Mouse (Mus musculus) adrenal gland, adult (tissue): ENCODE measurements around the gene Cadm2.

Experiments used
- DNase-seq, 2 experiments: peaks; one replicate each; pipeline ENCODE4 v3.0.0; 2022 to 2023; ENCODE audit warnings: low spot score in 1 of 2; ENCODE audit not compliant: inconsistent age in 2 of 2

Gene Cadm2

GRCm38 (mm10) chr16:67515549-67515948 is 105.2 kb downstream of the Cadm2 start:
- DNase-seq: no peak

DNA sequence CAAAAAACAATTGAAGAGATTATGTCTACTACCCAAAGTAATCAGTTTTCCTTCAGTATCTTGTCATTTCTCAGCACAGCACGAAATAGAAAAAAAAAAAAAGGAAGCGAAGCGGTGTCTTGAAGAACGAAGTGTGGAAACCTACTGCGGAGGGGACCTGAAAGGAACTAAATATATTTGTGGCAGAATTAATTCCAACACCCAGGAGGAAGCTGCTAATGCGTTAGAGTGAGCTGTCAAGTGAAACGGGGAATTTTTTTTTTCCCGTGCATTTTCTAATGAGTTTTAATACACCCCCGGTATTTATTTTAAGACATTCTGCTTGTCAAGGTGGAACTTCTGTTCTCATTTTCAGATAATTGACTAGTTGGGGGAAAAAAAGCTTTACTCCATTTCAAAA is 111.6 kb downstream of the Cadm2 start:
- no peak for DNase-seq

- no peak for DNase-seq
These were observed 138.2 kb downstream of the Cadm2 start for GRCm38 (mm10) chr16:67482542-67482941.

DNA sequence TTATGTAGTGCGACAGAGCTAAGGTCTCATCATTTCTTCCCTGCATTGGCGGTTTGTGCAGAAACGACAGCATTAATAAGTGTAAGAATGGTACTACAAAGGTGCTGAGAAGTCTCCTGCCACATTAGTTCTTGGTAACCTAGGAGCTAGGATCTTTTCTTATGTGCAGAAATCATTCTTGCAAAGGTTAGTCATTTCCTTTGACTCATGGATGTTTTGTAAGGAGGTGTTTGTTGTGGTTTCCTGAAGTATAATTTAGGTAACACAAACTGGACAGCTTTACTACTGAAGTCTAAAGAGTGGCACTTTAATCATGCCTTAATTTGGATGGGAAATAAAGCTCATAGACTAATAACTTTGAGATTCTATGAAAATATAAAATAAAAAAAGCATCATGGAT is 153.7 kb downstream of the Cadm2 start:
- DNase-seq: no peak

- DNase-seq: no peak
These were observed 184.4 kb downstream of the Cadm2 start for GRCm38 (mm10) chr16:67436301-67436700.

DNA sequence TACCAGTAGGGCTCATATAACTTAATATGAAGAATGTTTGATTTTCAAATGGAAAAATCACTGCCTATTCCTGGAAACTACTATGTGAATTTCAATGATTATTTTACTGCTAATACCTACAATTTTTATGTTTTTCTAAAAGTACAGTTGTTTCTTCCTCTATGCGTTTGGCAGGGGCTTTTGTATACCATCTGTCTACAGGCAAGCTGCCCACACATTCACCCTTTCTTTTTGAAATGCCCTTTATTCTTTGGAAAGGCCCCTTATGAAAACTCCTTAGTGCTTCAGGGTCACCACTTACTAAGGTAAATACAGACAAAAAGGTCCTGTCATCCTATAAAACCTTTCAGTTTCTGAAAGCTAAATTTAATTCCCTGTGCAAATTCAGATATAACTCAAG is 195.3 kb downstream of the Cadm2 start:
- DNase-seq: no peak

- DNase-seq: no peak
These were observed 209.8 kb downstream of the Cadm2 start for GRCm38 (mm10) chr16:67410926-67411325.

DNA sequence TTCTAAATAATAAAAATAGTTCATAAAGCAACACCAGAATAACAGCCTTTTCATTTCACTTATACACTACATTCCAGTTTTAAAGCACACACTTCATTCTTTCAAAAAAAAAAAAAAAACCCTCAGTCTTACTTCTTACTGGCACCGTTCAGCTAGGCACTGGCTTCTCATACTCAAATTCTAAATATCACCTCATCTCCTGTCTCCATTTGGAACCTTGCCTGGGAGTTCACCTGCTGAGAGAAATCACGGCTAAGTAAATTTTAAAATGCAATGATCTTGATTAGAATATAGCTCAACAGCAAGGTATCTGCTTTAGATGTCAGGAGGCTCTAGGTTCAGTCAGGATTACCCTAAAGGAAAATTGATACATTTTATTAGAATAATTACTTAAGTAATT is 210.2 kb downstream of the Cadm2 start:
- DNase-seq: no peak

DNA sequence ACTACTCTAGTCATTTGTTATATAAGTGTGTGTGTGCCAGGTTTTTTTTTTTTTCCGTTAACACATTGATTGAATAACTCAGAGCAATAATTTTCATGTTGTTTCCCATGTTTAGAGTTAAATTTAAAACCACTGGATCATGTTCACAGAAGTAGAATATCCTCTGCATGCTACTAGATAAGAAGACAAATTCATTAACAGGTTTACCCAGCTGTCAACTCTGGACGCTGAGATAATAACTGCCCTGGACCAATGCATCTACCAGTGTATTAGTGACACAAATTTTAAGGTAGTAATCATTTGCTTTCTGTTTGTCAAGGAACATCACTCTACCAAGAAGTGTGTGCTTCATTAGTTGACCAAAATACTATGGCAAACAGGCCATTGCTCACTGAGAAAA is 253.0 kb downstream of the Cadm2 start:
- DNase-seq: no peak

- no peak for DNase-seq
These were observed 272.7 kb downstream of the Cadm2 start for GRCm38 (mm10) chr16:67348011-67348410.

DNA sequence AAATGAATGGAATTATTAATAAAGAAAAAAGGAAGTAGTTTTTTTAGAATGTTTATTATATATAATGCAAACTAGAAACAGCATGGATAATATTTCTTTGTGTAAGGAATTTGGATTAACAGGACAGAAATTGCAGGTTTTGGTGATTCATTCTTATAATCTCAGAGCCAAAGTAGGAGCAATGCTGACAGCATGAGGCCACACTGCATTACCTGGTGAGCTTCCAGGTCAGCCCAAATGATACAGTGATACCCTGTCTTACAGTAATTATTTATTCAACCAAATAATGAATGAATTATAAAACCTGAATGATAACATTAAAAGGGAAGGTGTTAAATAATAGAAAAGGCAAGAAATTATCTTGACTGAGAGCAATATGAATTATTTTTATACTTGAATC is 273.1 kb downstream of the Cadm2 start:
- DNase-seq: no peak

DNA sequence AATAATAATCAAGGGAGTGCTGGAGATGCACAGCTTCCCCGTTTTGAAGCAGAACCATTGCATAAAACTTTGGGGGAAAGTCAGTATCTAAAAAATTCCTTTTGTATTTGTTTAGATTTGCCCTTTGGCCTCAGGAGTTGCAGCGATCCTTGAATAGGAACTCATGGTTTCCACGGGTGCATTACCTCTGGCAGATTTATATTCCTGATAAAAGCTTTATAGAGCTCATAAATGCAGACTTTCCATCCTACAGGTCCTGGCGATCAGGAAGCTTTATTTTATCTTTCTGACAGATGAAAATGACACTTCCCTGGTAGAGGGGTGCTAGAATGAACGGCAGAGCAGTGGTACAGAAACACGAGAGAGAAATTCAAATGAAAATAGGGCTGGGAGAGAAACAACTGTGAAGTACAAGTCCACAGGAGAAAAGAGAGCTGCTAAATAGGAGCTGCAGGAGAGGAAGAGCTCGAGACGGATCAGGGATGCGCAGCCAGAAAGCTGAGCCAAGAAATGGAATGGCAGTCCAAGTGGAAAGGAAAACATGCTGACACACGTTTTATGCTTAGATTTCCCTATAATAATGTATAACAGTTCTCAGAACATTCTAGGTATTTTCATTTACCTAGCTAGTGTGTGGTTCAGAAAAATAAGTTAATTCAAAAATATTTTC is 274.0 kb downstream of the Cadm2 start:
- DNase-seq: no peak

DNA sequence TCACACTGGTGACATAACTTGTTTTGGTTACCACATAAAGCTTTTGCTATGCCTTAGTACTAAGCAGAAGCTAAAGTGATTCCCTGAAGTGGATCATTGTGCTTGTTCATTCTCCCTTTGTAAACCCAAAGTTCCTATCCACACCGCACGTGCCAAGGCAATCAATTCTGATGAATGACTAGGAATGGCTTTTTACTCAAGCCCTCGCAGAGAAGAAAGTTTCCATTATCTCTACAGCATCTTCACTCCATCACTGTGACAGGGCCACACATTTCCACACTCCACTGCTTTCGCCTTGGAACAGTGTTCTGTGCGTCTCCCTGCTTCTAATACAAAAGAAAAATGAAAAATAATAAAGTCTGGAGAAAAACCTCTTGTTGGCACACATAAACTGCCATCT is 276.5 kb downstream of the Cadm2 start:
- DNase-seq: no peak

DNA sequence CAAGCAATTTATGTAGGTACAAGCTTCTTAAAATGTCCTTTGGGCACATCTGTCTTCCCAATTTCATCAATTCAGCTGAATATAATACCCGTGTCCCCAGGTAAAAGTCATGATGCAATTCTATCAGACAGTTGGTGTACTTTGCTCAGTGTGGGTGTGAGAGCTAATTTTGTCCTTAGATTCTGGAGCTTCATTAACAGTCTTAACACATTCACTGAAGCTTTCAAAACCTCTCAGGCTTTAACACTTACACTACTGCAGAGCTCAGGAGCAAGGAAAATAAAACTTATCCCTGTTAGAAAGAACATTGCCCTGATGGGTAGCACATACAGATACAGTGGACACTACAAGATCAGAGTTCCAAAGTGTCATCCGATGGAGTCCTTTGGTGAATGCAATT is 309.7 kb downstream of the Cadm2 start:
- no peak for DNase-seq

DNA sequence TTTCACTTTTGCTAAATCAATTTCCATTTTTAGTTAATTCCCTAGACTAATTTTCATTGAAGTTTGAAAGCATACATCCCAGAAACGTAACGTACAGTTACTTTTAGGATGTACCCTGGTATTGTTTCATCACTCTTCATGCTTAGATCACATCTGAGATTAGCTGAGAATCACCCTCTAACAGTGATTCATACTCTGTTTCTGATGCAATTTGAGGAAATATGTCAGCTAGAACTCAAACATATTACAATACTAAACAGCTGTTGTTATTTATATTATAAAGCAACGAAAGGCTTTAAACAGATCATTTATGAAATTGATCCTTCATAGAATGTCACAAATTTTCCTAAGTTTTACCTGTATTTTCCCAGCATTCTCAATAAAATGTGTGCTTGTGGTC is 336.0 kb downstream of the Cadm2 start:
- no peak for DNase-seq

GRCm38 (mm10) chr16:67243598-67243997 is 377.1 kb downstream of the Cadm2 start:
- no peak for DNase-seq

- no peak for DNase-seq
These were observed 385.8 kb downstream of the Cadm2 start for GRCm38 (mm10) chr16:67234862-67235261.

- DNase-seq: no peak
These were observed 394.0 kb downstream of the Cadm2 start for GRCm38 (mm10) chr16:67226696-67227095.

GRCm38 (mm10) chr16:67203329-67203728 is 417.4 kb downstream of the Cadm2 start:
- no peak for DNase-seq

DNA sequence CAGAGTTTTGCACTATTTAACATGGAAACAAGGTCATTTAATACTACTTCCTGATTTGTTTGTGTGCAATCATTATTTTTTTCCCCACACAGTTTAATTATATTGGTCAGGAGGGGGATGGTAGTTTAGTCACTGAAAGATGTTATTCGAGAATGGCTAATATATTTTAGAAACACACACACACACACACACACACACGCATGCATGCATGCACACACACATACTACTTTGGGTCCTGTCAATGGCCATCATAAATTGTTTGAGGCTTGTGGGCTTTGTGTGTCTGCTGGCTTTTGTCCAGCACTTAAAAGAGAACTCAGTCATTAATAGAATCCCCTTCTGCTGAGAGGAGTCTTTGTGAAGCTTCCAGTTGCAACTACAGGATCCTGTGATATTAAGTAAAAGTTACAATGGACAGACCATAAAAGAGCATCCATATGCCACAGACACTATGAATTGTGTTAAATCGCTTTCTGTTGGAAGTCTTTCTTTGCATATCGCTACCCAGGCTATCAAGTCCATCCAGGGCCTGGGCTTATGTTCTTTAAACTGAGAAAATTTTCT is 427.8 kb downstream of the Cadm2 start:
- no peak for DNase-seq

GRCm38 (mm10) chr16:67192395-67192794 is 428.3 kb downstream of the Cadm2 start:
- DNase-seq: no peak

DNA sequence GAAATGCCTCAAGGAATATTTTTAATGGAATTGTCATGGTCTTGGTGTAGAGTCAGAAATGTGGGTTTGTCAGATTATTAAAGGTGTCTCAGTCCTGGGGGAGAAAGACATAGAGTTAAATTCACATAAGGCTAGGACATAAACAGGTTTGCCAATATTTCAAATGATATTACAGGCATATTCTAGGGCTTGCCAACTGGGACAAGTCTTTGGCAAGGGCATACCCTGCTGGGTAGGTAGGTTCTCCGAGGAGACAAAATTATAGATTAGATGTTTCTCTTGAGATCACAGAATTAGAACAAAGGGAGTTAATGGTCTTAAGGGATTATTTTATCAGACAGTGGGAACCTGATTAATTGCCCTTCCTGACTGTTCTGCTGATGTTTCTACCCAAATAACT is 434.4 kb downstream of the Cadm2 start:
- DNase-seq: no peak

GRCm38 (mm10) chr16:67182958-67183357 is 437.8 kb downstream of the Cadm2 start:
- DNase-seq: no peak
